Mouse (Mus musculus) forebrain, embryonic 11.5 days (tissue): ENCODE results near the gene Cntn4. TPM values are rescaled to one million over a fixed set of nuclear protein-coding genes. Genes with fewer than 3 reads are reported as not detected.

Source experiments
- ATAC-seq: fragments of 200-750 bp; cut with Nextera tagmentation; replicated peaks from 2 replicates; pipeline ENCODE4 v1.8.0; 2017; ENCODE audit warnings: moderate TSS enrichment; ENCODE audit not compliant: low FRiP score
- DNase-seq: peaks from one replicate; pipeline ENCODE4 v3.0.0-alpha.2; 2017; ENCODE audit warnings: low spot score
- H3K27ac ChIP-seq: fragments of 300-500 bp; sonication (generic); 2 replicates; pipeline ENCODE4 v1.5.1; 2014; ENCODE audit warnings: low read depth, low read length
- H3K27me3 ChIP-seq: fragments of 300-500 bp; sonication (generic); 2 replicates; pipeline ENCODE4 v1.6.1; 2014; ENCODE audit warnings: mild to moderate bottlenecking, low read length, mixed read lengths; ENCODE audit not compliant: control insufficient read depth, insufficient read depth
- H3K36me3 ChIP-seq: fragments of 300-500 bp; sonication (generic); 2 replicates; pipeline ENCODE4 v1.6.1; 2014; ENCODE audit warnings: mild to moderate bottlenecking, low read length, moderate library complexity, mixed read lengths; ENCODE audit not compliant: control insufficient read depth, insufficient read depth
- H3K4me1 ChIP-seq: fragments of 300-500 bp; sonication (generic); replicated peaks from 2 replicates; pipeline ENCODE4 v1.6.1; 2014; ENCODE audit warnings: low read length, mixed read lengths; ENCODE audit not compliant: control insufficient read depth, insufficient read depth
- H3K4me2 ChIP-seq: fragments of 300-500 bp; sonication (generic); 2 replicates; pipeline ENCODE4 v1.6.1; 2014; ENCODE audit warnings: low read depth, mild to moderate bottlenecking, low read length, moderate library complexity, mixed read lengths; ENCODE audit not compliant: severe bottlenecking
- H3K4me3 ChIP-seq: fragments of 300-500 bp; sonication (generic); 2 replicates; pipeline ENCODE4 v1.5.1; 2014; ENCODE audit warnings: low read depth, low read length
- H3K9ac ChIP-seq: fragments of 300-500 bp; sonication (generic); 2 replicates; pipeline ENCODE4 v1.6.1; 2014; ENCODE audit warnings: low read length
- H3K9me3 ChIP-seq: fragments of 300-500 bp; sonication (generic); 2 replicates; pipeline ENCODE4 v1.6.1; 2016; ENCODE audit warnings: low read length, mixed read lengths; ENCODE audit not compliant: control insufficient read depth
- WGBS: fragments of 180-500 bp; shearing (Covaris S2); extraction: QIAGEN DNeasy Blood & Tissue Kit; methylation state at CpG from one replicate; pipeline ENCODE4 v1.1.7; 2014; 5-methylcytosine and 5-hydroxymethylcytosine counted together
- polyA plus RNA-seq: library from polyadenylated mRNA; unstranded; fragments of >200 nt; fragmentation: Nextera tagmentation; extraction: Ambion mirVana; gene quantifications from 2 replicates; pipeline ENCODE4 v1.2.1, GENCODE M21; 2014

Cntn4 gene
- polyA plus RNA-seq, 1 experiment from 2014 or later, result 1.5 TPM

DNA sequence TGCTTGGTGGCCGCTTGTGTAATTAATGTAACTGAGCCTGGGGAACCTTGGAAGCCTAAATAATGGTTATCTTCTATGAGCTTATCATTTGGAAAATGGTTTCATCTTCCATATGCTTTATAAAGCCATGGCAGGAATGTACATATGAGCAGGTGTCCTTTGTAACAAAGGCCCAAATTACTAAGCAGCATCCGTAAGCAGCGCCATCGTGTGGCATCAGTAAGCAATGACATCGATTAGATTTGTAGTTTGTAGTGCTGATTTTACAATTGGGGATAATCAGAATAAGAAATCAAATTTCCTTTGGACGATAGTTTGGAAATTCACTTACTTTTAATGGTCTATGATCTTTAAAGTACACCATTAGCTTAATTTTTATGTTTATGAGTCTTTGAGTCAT, 64.6 kb downstream of the Cntn4 start:
- Histone ChIP-seq H3K4me2 (no peak overlapping the region), H3K27ac (no peak overlapping the region), H3K9me3 (no peaks in the 10 kb centered on the region), H3K36me3 (no peaks in the 10 kb centered on the region), H3K4me3 (no peak overlapping the region), H3K27me3 (no peaks in the 10 kb centered on the region), H3K9ac (no peak overlapping the region), H3K4me1 (no peaks in the 10 kb centered on the region)
- WGBS, result 27% methylated on average over 6 of the region's 6 CpGs
- ATAC-seq, result no peak
- DNase-seq, result no peak

- H3K27me3 ChIP-seq, result no peaks in the 10 kb centered on the region
- no peak for DNase-seq
- no peak overlapping the region for H3K4me2 ChIP-seq
- no peaks in the 10 kb centered on the region for H3K36me3 ChIP-seq
- no peak overlapping the region for H3K9ac ChIP-seq
- WGBS, result 76% methylated on average over 1 of the region's 1 CpGs
- no peak overlapping the region for H3K4me3 ChIP-seq
- H3K27ac ChIP-seq, result no peak overlapping the region
- no peaks in the 10 kb centered on the region for H3K9me3 ChIP-seq
- H3K4me1 ChIP-seq, result no peaks in the 10 kb centered on the region
- no peak for ATAC-seq
Observed at GRCm38 (mm10) chr6:105780616-105781015, 103.2 kb downstream of the Cntn4 start.

DNA sequence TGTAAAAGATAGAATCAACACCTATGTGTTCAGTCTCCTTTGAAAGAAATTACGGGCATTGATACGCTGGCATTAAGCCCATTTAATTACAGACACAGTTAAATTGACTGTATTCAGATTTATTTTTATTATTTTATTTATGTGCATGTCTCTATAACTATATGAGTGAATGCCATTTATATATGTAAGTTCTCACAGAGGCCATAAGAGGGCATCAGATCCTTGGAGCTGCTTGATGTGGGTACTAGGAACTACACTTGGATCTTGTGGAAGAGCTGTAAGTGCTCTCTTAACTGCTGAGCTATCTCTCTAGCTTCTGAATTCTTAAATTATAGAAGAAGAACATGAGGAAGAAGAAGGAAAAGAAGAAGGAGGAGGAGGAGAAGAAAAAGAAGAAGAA, 111.0 kb downstream of the Cntn4 start:
- DNase-seq (no peak), ATAC-seq (no peak)
- Histone ChIP-seq H3K27ac (no peak overlapping the region), H3K9me3 (no peaks in the 10 kb centered on the region), H3K27me3 (no peaks in the 10 kb centered on the region), H3K4me2 (no peak overlapping the region), H3K9ac (no peak overlapping the region), H3K4me1 (no peaks in the 10 kb centered on the region), H3K36me3 (no peaks in the 10 kb centered on the region), H3K4me3 (no peak overlapping the region)
- WGBS, result 90% methylated on average over 2 of the region's 2 CpGs

DNA sequence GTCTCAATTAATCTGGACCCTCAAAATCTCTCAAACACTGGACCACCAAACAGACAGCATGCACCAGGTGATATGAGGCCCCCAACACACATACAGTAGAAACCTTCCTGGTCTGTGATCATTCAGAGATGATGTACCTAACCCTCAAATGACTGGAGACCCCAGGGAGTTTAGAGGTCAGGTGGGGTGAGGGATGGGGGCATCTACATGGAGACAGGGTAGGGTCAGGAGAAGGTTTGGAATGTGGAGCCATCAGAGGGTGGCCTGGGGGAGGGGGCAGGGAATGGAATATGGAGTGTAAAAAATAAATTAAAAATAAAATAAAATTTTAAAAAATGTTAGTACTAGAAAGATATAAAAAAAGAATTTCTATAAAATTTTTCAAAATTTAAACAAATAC, 157.6 kb downstream of the Cntn4 start:
- Histone ChIP-seq H3K27ac (no peak overlapping the region), H3K9ac (no peak overlapping the region), H3K4me2 (no peak overlapping the region), H3K27me3 (no peaks in the 10 kb centered on the region), H3K4me3 (no peak overlapping the region), H3K4me1 (no peaks in the 10 kb centered on the region), H3K9me3 (no peaks in the 10 kb centered on the region), H3K36me3 (no peaks in the 10 kb centered on the region)
- ATAC-seq (no peak; the same call in 1 of the 2 replicates), DNase-seq (no peak)

DNA sequence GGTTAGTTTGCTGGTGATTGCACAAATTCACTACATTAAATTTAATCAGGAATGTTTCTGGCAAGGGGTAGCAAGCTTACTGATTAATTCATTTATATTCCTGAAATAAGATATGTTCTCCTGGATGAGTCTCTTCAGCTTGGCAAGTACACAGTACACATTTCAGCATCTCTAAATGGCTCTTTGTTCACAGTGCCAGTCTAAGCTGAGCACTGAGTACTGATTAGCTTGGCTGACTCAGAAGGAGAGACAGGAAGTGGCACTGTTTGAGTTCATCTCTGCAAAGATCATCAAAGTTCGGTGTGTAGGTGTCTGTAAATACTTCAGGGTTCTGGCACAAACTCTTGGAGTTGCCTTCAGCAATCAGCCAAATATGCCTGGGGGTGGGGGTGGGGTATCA, 169.8 kb downstream of the Cntn4 start:
- Histone ChIP-seq H3K27ac (no peak overlapping the region), H3K4me2 (no peak overlapping the region), H3K27me3 (no peaks in the 10 kb centered on the region), H3K9me3 (no peaks in the 10 kb centered on the region), H3K4me3 (no peak overlapping the region), H3K4me1 (no peaks in the 10 kb centered on the region), H3K9ac (no peak overlapping the region), H3K36me3 (no peaks in the 10 kb centered on the region)
- DNase-seq (no peak), ATAC-seq (no peak)
- 82% methylated on average over 1 of the region's 1 CpGs for WGBS

DNA sequence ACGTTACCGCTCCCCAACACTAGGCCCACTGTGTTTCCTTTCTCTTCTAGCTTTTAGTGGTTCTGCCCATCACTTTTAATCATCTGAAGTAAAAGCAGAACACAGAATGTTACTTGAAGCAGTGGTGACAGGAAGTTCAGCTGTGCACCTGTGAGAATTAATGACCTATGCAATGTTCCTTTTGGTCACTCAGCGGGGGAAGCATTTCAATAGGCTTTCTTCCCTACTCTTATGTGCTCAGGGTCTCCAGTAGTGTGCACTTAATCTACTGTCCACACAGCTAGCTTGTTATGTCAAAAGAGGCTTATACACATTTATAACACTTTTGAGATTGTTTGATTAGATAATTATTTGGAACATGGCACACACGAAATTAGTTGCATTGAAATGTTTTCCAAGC, 215.4 kb downstream of the Cntn4 start:
- no peak overlapping the region for H3K4me3 ChIP-seq
- no peak; the same call in 1 of the 2 replicates for ATAC-seq

DNA sequence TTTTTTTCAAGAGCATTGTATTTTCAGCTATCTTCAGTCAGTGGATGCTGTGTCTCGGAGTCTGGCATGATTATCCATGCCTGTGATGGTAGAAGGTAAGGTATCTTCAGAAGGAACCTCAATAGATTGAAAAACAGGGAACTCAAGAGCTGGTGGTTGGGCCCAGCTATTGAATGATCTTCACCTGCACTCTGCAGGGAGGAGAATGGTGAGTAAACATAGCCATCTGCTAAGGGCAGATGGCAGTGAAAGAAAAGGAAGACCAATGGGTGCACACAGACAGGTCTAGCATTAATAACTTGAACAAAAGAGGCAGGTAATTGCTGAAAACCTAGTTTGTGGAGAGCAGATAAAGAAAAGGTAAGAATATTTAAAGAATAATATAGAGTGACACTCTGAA, 261.0 kb downstream of the Cntn4 start:
- Histone ChIP-seq H3K9me3 (no peaks in the 10 kb centered on the region), H3K9ac (no peak overlapping the region), H3K27me3 (no peaks in the 10 kb centered on the region), H3K4me1 (no peaks in the 10 kb centered on the region), H3K36me3 (no peaks in the 10 kb centered on the region), H3K4me3 (no peak overlapping the region), H3K27ac (no peak overlapping the region), H3K4me2 (no peak overlapping the region)
- WGBS, result 90% methylated on average over 1 of the region's 1 CpGs
- DNase-seq, result no peak
- ATAC-seq, result no peak

More for the DNA sequence above, 215.4 kb downstream of the Cntn4 start:
- Histone ChIP-seq H3K27ac (no peak overlapping the region), H3K27me3 (no peaks in the 10 kb centered on the region), H3K4me2 (no peak overlapping the region), H3K9ac (no peak overlapping the region), H3K4me1 (no peaks in the 10 kb centered on the region), H3K9me3 (no peaks in the 10 kb centered on the region), H3K36me3 (no peaks in the 10 kb centered on the region)
- 74% methylated on average over 4 of the region's 4 CpGs for WGBS
- DNase-seq, result no peak

DNA sequence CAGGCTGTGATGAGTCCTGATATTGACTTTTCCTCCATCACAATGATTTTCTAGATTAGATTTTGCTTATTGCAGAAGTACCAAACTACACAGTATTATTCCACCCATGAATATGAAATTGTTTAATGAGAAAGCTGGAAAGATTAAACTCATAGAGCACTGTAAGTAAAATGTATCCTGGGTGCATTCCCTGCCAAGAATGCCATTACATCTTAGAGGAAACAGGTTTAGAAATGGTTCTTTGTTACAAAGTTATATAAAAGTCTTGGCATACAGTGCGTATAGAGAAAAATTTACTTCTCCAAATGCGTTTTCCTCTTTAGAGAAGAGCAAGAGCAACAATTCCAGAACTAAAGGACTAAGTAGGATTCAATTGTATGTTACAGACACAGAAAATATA, 261.8 kb downstream of the Cntn4 start:
- Histone ChIP-seq H3K27me3 (no peaks in the 10 kb centered on the region), H3K9ac (no peak overlapping the region), H3K36me3 (no peaks in the 10 kb centered on the region), H3K4me1 (no peaks in the 10 kb centered on the region), H3K4me3 (no peak overlapping the region), H3K27ac (no peak overlapping the region), H3K9me3 (no peaks in the 10 kb centered on the region), H3K4me2 (no peak overlapping the region)
- DNase-seq, result no peak
- 86% methylated on average over 2 of the region's 2 CpGs for WGBS
- no peak for ATAC-seq

DNA sequence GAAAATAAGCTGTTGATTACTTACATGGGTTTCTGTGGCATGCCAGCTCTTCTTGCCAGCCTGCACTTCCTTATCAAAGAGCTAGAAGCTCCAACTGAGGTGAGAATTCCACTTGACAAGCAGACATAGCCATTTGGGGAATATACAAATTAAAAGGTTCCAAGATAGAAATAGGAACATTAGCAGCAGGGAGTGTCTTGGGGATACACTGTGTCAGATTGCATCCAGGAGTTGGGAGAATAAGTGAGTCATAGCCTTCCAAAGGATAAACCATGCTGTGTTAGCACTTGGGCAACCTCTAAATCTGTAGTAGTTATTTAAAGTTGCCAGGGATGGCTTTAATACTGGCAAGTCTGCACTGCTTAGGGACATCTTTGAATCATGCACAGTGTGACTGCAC, 263.1 kb downstream of the Cntn4 start:
- Histone ChIP-seq H3K4me3 (no peak overlapping the region), H3K9ac (no peak overlapping the region), H3K27me3 (no peaks in the 10 kb centered on the region), H3K4me1 (no peaks in the 10 kb centered on the region), H3K27ac (no peak overlapping the region), H3K4me2 (no peak overlapping the region), H3K9me3 (no peaks in the 10 kb centered on the region), H3K36me3 (no peaks in the 10 kb centered on the region)
- no peak for ATAC-seq
- DNase-seq, result no peak
